Mouse (Mus musculus) CH12.LX (cell line): ENCODE results near the gene Retreg3.

ENCODE experiments used
- CTCF ChIP-seq, 2 experiments: IDR thresholded peaks in 1 of 2; conservative IDR thresholded peaks in 1 of 2; 2 replicates each; pipeline ENCODE4 v1.5.1; 2011 to 2012; ENCODE audit warnings: low read depth in 2 of 2, low read length in 2 of 2, improper control_type of control experiment in 1 of 2, inconsistent platforms in 1 of 2, mild to moderate bottlenecking in 1 of 2, moderate library complexity in 1 of 2
- EP300 ChIP-seq: IDR thresholded peaks from 2 replicates; pipeline ENCODE4 v1.6.1; 2011; ENCODE audit warnings: low read length, improper control_type of control experiment
- HCFC1 ChIP-seq: IDR thresholded peaks from 2 replicates; pipeline ENCODE4 v1.6.1; 2012; ENCODE audit warnings: low read depth, mild to moderate bottlenecking, inconsistent platforms, low read length, improper control_type of control experiment
- KAT2A ChIP-seq: IDR thresholded peaks from 2 replicates; pipeline ENCODE4 v1.6.1; 2012; ENCODE audit warnings: low read length, improper control_type of control experiment, inconsistent platforms; ENCODE audit not compliant: insufficient replicate concordance
- MEF2A ChIP-seq: IDR thresholded peaks from 2 replicates; pipeline ENCODE4 v1.6.1; 2014; ENCODE audit warnings: low read depth, mild to moderate bottlenecking, inconsistent platforms, low read length, improper control_type of control experiment, borderline replicate concordance
- POLR2A ChIP-seq: IDR thresholded peaks from 2 replicates; pipeline ENCODE4 v1.6.1; 2011; ENCODE audit warnings: low read depth, mild to moderate bottlenecking, improper control_type of control experiment, low read length
- RAD21 ChIP-seq: IDR thresholded peaks from 2 replicates; pipeline ENCODE4 v1.6.1; 2011; ENCODE audit warnings: low read depth, mild to moderate bottlenecking, low read length, improper control_type of control experiment, moderate library complexity
- UBTF ChIP-seq: IDR thresholded peaks from 2 replicates; pipeline ENCODE4 v1.6.1; 2012; ENCODE audit warnings: low read depth, mild to moderate bottlenecking, inconsistent platforms, low read length, improper control_type of control experiment, moderate library complexity

- no peak for TF ChIP-seq KAT2A
- TF ChIP-seq UBTF = no peak
- no peak for TF ChIP-seq RAD21
- TF ChIP-seq EP300 = no peak
- TF ChIP-seq MEF2A = no peak
- TF ChIP-seq POLR2A = no peak
- no peak for TF ChIP-seq CTCF (conservative IDR thresholded peaks at IDR 0.05 in 1 of 2, IDR thresholded peaks at IDR 0.05 in 1 of 2; ENCODE audit: low read depth in 2 of 2, low read length in 2 of 2)
- TF ChIP-seq HCFC1 = no peak
These were observed 55.2 kb downstream of the Retreg3 start for GRCm38 (mm10) chr11:101064462-101064861.
